Mouse (Mus musculus): Measurements from ENCODE around the gene Tgm2.

- TF ChIP-seq POLR2A (IDR thresholded peaks at IDR 0.05; ENCODE audit: borderline replicate concordance, extremely low read depth, low read depth, low read length) (no peak), CTCF (IDR thresholded peaks at IDR 0.05; ENCODE audit: insufficient read depth, low read length) (no peak)
Observed at GRCm38 (mm10) chr2:158068444-158068971, 77.7 kb downstream of the Tgm2 start.

Data from lung, adult 2 months (tissue).